Mouse (Mus musculus) inflammation-experienced regulatory T-cells, adult 16 weeks (primary cell): ENCODE data around the gene Zfp467. TPM values are rescaled to one million over a fixed set of nuclear protein-coding genes. Genes with fewer than 3 reads are reported as not detected.

Experiments used
- polyA plus RNA-seq: library from polyadenylated mRNA; unstranded; fragments of 100-300 nt; shearing (Covaris generic); gene quantifications from one replicate; pipeline ENCODE4 v1.2.1, GENCODE M21; 2017

Zfp467 gene
- 17.7 TPM for polyA plus RNA-seq

GRCm38 (mm10) chr6:48445181-48446101 is at the start of gene Zfp467:
TSS of gene Zfp467 (minus strand) at chr6:48445825.

GRCm38 (mm10) chr6:48447929-48448328 is 2.3 kb upstream of the Zfp467 start, which contains the start of gene Sspo:
TSS of gene Sspo (plus strand) at chr6:48448229.

GRCm38 (mm10) chr6:48395105-48396007 is 50.3 kb downstream of the Zfp467 start, which contains the start of gene Krba1:
TSS of gene Krba1 (plus strand) at chr6:48395586.

Other genes starting within 250 kb of the Zfp467 start
- 40.6 TPM for gene Krba1, start 50.2 kb downstream of the Zfp467 start, polyA plus RNA-seq
- gene Sspo, start 2.4 kb upstream of the Zfp467 start, polyA plus RNA-seq: 0.18 TPM
- gene Atp6v0e2, start 91.8 kb upstream of the Zfp467 start, polyA plus RNA-seq: 0.60 TPM
- 58.6 TPM for gene Lrrc61, start 109.0 kb upstream of the Zfp467 start, polyA plus RNA-seq
- 0.32 TPM for gene Rarres2, start 127.0 kb upstream of the Zfp467 start, polyA plus RNA-seq
- not detected for gene Gm45021, start 143.8 kb upstream of the Zfp467 start, polyA plus RNA-seq
- 8.3 TPM for gene Repin1, start 148.1 kb upstream of the Zfp467 start, polyA plus RNA-seq
- gene Gm44965, start 148.1 kb upstream of the Zfp467 start, polyA plus RNA-seq: not detected
- 4.0 TPM for gene Zfp775, start 156.2 kb upstream of the Zfp467 start, polyA plus RNA-seq
- gene AI854703, start 180.9 kb upstream of the Zfp467 start, polyA plus RNA-seq: 4.7 TPM
- 221 TPM for gene Gimap8, start 201.4 kb upstream of the Zfp467 start, polyA plus RNA-seq
- gene Gimap9, start 230.3 kb upstream of the Zfp467 start, polyA plus RNA-seq: 328 TPM
- 1,649 TPM for gene Gimap4, start 238.7 kb upstream of the Zfp467 start, polyA plus RNA-seq